Mouse (Mus musculus) CD4-positive, CD25-positive, alpha-beta regulatory T cell, adult 2 months (primary cell): ENCODE measurements at regions not wholly inside any gene's neighbourhood (a gene's known extent, or its start where the extent isn't known, plus 50 kb on each side); places are given as distances from the start of the nearest gene placed in this dataset.

Experiments used
- DNase-seq: peaks from one replicate; pipeline ENCODE4 v3.0.0-alpha.2; 2012; ENCODE audit warnings: low read depth, low spot score

DNA sequence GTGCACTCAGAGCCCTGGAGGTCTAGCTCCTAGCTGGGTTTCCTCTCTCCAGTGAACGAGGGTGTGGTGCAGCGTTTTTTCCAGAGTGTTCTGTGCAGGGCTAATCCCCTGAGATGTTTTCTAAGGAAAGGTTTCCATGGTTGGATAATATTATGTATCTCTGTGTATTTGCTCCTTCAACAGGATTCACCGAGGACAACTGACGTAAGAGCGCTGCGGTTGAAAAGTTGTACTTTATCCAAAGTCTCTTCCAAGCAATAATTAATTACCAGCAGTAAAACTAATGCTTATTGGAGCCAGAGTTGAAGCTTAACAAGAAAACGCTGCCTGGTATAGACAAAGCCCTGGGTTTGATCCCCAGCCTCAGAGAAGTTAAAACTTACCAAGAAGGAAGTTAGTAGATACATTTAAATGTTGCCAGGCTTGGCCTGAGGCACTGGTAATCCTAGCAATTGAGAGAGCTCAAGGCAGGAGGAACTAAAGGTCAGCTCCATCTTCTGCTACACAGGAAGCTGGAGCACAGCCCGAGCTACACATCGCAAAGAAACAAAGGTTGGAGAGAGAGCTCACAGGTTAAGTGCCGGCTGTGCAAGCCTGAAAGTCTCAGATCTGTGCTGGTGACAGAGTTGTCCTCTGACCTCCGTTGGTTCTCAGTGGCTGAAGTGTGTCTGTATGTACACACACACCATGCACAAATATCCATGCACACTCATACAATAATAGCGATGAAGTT lies 51.2 kb upstream of the Rap1b start:
- DNase-seq, result no peak

DNA sequence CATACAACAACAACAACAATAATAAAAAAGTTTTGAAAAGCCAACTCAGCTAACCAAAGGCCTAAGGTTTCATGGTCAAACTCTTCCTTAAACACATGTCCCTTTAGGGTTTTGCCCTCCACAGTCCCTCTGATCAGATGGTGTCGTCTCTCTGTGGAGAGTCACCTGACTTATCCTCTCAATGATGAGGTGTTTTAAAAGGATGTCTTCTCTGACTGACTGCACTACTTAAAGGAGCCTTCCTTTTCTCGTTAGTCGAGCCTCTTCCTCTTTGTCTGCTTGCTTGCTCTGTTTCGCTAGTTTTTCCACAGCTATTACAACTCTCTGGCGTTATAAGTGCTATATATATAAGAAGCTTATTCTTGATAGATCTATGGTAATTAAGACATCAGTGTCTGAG lies 51.9 kb upstream of the Rap1b start:
- DNase-seq, result peak; percentile 42

DNA sequence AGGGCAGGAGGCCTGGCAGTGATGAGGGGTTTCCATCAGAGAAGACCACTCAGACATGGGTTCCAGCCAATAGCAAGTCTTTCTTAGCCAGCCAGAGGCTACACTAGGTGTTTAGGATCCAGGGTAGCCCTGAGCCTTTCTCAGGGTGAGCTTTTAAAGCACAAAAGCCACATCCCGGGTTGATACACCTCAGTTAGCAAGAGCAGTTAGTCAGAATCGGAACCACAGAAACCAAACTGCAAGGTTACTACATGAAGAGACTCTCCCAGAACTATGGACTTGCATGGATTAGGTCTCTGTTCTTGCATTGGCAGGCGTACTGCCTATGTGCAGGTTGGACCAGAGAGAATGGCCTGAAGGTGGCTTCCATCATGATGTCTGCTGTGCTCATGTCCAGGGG lies 52.6 kb upstream of the Rap1b start:
- DNase-seq, result peak; percentile 42

DNA sequence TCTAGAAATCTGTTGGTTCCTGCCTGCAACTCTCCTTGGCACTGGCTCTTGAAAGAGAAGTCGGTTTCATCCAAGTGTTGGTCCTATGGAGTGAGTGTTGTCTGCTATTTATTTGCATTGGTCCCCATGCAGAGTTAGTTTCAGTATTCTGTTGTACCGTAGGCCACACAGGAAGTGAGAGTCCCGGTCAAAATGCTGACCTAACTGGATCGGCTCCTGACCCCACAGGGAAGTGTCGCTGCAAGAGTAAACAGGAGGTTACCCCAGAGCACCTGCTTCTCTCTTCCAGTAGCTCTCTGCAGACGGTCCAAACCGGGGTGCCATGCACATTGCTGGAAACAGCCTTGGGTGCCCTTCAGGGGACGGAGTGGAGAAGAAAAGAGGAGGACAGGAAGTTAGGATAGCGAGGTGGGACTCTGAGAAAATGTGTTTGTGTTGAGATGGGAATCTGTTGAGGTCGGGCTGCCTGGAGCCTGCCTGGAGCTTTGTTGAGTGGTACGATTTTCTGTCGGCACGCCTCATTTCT lies 53.6 kb upstream of the Rap1b start:
- peak; percentile 14 for DNase-seq

DNA sequence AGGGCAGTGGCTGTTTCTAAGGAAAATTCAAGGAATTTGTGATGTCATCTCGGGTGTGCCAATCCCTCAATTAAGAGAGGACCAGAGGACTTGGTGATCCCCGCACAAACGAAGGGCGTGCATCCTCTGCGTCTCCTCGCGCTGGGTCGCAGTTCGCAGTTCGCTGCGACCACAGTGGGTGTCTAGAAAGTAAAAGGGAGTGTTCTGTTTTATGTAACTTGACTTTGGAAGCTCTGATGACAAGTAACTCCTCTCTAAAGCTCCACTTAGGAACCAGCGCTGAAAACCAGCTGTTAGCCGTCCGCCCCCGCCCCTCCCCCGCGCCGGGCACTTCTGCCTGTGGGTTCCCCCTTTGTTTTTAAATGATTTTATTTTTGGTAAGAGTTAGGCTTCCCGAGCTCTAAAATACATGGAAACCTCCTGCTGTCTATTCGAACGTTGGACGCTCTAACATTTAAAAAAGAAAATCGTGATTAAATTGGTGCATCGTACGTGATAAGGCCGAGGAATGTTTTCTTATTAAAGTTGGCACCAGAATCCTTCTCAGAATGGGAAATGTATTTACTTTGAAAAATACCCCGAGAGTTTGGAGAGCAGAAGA lies 59.9 kb upstream of the Rap1b start:
- peak; percentile 47 for DNase-seq

DNA sequence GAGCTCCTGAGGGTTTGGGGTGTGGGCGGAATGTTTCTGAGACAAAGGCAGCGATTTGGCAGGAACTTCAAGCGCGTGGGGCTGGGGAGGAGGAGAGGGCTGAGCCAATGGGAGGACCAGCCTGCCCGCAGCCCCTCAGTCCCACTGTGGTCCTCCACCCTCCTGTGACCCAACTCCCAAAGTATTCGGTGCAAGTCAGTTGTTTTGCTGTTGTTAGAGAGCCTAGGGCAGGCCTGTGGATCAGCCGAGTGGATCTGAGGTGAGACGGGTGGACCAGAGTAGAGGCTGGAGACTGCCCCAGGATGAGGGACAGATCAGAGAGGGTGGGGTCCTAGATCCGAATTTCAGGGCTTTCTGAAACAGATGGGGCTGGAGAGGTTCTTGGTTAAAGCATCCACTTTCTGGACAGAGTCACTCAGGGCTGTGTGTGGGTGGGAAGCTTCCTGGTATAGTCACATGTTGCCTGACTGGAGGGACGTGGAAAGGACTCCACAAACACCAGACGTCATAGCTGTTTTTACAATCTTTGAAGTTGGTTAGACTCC lies 60.5 kb upstream of the Rap1b start:
- DNase-seq, result peak; percentile 84

DNA sequence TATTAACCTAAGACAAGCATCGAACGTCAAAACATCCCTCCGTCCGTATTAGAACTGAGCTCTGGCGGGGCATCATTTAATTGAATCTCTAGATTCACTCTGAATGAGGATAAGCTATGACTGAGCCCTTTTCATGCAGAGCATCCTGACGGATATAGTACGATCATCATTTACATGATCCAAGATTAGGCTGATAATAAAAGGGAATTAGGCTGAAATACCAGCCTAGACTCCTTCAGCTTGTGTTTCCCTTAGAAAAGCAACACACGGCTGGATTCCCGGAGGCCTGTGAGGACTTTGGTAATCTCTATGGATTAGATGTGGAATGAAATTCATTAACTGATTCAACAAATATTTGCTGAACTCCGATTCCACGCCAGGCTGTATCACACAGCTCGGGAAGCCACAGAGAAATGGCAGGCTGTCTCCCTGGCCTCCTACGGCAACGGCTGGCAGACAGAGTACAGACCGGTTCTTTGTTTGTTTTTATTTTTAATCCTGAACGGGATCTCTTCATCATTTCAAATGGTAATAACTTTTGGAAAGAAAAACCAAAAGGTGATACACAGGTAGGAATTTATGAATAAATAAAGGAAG lies 62.3 kb upstream of the Rap1b start:
- DNase-seq, result no peak

DNA sequence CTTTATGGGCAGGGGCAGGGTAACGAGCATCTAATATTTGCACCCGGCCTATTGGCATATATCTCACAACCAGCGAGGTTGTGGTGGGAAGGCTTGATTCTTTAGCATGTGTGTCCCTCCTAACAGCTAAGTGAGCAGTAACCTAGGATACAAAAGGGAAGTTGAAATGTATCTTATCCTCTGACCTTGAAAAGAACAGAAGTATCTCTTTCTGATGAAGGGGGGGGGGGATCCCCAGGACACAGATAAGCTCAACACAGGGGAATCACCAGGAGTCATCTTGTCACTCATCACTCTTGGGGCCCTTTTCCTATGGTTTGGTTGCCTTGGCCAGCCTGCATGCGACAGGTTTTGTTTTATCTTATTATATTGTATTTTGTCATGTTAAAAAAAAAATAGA lies 63.3 kb upstream of the Rap1b start:
- peak; percentile 63 for DNase-seq

DNA sequence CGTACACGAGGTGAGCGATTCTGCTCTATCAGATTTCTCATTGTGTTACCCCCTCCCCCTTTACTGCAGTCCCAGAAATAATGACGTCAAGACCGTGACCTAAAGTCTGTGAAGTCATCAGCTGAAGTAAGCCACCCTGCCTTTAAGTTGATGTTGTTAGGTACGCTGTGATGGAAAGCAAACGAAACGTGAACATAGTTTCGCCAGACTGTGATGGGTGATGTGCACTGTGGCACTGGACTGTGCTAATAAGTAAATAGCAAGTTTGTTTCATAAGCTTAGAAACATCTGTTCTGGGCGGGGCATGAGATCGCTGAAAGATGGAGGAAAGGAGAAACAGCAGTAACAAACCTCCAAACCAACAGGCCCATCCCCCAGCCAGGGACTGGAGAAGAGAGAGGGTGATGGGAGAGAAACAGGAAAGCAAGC lies 64.0 kb upstream of the Rap1b start:
- DNase-seq, result peak; percentile 79

DNA sequence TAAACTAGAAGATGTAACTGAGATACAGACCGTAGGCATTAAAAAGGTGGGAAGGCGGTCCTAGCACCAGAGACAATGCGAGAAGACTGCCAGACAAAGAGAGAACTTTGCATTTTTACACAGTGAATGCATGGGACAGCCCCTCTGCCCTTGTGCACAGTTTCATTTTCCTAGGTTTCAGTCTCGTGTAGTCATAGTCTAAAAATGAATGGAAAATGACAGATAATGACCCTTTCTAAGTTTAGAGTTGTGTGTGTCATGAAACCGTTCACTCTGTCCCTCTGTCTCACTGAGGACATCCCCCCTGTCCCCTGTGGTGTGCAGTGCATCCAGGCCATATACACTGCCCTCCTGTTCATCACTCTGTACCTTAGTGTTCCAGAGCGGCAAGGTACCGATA lies 64.6 kb upstream of the Rap1b start:
- peak; percentile 75 for DNase-seq

DNA sequence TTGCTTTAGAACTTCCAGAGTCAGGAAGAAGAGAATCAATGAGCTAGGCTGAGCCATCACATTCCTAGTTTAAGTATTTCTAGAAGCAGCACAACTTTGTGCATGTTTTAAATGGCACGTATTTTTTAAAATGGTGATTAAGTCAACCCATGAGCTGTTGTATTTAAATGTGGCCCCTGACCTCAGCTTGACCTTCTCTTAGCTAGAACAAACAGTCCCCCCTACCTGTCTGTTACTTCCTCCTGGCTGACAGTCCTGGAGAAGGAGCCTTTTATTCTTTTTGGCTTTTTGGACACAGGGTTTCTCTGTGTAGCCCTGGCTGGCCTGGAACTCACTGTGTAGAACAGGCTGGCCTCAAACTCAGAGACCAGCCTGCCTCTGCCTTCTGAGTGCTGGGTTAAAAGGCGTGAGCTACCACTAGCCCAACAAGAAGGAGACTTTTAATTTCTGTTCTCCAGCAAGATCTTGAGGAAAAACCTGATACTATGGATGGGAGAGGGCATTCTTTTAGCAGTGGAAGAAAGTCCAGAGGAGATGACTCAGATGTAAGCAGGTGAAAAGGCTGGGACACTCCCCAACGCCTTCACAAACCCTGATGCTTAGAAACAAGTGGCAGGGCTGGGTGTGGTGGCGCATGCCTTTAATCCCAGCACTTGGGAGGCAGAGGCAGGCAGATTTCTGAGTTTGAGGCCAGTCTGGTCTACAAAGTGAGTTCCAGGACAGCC lies 69.3 kb upstream of the Rap1b start:
- DNase-seq, result peak; percentile 20

DNA sequence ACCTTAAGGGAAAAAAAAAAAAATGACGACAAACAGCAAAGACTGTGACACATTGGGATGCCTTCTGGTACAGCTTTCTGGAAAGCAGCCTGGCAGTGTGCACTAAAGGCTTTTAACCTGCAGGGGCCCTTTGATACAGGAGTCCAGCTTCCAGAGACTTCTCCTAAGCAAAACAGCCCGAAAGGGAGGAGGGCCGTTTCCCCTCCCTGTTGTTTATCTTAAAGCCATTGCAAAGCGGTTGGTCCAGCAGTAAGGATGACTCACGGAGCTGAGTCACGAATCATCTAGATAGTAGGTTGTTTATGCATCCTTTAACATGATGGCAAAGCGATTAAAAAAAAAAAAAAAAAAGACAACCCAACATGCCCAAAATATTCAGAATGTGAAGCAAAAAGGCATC lies 70.4 kb upstream of the Rap1b start:
- peak; percentile 56 for DNase-seq

DNA sequence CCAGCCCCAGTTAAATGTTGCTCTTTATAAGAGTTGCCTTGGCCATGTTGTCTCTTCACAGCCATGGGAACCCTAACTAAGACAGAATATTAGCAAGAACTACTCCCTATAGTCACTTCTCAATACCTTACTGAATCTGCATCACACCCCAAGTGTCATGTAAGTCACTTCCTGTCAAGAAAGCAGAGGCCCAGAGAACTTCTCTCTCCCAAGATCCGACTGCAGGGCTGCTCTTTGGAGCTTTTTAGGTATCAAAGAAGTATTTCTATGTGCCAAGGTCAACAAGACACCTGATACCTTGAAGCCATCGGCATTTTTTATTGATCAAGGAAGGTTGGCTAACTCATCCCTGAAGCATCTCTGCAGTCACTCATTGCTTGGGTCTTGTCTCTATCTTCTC lies 72.0 kb upstream of the Rap1b start:
- peak; percentile 55 for DNase-seq

DNA sequence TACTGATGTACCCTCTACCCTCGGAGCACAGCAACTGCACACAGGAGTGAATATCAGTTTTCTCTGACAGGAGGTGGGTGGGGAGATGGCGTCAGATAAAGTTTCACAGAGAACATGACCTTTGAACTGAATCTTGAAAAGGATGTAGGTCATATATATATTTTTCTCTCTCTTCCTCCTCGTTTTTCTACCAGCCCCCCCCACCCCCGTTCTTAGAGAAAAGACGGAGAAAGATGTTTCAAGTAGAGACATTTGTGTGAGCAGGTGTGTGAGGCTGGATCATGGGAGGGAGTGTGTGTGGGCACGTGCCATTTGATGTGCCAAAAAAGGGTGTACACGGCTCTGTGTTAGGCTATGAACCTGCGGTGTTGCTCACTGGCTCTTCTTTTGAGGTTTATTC lies 72.8 kb upstream of the Rap1b start:
- peak; percentile 84 for DNase-seq

DNA sequence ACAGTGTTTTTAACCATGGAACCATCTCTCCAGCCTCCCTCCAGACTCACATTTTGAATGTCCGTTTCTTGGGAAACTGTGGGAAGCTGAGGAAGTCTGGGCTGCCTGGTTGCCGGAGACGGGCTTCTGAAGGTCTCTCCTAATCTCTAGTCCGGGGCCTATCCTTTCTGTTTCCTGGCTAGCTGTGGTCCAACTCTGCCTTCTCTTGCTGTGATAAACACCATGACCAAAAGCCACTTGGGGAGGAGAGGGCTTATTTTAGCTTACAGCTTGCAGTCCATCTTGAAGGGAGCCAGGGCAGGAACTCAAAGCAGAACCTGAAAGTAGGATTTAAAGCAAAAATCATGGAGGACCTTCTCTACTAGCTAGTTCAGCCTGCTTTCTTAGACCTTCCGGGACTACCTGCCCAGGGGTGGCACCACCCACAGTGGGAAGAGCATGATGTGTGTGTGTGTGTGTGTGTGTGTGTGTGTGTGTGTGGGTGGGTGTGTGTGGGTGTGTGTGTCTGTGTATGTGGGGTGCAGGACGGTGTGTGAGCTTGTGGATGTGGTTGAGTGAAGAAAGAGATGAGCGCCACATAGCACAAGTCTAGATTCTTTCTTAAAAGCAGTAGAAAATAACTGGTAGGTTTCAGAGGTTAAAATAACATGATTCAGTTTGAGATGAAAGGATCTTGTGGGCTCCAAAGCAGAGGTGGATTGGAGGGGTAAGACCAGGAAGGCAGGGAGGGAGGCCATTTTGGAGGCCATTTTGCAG lies 73.5 kb upstream of the Rap1b start:
- peak; percentile 64 for DNase-seq

DNA sequence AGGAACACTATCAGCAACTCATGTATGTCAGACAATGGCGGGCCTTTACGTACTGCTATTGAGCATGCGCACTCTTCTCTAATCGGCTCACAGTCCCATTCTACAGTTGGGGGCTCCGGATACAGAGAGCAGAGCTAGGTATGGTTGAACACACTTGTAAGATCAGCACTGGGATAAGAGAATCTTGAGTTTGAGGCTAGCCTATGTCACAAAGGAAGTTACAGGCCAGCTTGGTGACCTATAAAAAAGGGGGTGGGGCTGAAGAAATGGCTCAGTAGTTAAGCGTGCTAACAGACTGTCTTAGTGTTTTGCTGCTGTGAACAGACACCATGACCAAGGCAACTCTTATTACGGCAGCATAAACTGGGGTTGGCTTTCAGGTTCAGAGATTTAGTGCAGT lies 79.4 kb upstream of the Rap1b start:
- peak; percentile 24 for DNase-seq

DNA sequence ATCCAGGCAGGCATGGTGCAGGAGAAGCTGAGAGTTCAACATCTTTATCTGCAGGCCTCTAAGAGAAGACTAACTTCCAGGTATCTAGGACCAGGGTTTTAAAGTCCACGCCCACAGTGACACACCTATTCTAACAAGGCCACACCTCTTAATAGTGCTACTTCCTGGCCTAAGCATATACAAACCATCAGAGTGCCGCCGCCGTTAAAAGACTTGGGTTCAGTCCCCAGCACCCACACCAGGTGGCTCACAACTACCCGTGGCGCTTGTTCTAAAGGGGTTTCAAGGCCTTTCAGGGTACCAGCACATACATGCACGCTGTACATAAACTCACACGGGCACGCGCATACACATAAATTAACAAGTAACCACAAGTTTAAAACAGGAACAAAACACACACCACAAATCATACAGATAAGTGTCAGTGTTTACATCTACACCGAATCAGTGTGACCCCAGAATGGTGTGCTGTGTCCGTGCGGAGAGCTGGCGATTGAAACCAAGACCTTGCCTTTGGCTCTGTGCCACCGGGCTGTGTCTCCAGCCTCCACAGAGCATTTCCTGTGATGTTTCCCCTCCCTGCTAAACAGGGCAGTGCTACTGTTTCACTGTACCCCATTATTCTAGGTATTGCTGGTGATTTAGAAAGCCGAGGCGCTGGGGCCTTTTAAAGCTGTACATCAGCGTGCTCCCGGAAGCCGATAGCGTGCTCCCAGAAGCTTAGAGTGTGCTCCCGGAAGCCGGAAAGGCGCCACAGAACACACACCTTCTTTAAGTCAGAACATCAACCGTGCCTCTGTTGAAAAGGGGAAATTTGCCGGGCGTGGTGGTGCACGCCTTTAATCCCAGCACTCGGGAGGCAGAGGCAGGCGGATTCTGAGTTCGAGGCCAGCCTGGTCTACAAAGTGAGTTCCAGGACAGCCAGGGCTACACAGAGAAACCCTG lies 80.0 kb upstream of the Rap1b start:
- peak; percentile 74 for DNase-seq

DNA sequence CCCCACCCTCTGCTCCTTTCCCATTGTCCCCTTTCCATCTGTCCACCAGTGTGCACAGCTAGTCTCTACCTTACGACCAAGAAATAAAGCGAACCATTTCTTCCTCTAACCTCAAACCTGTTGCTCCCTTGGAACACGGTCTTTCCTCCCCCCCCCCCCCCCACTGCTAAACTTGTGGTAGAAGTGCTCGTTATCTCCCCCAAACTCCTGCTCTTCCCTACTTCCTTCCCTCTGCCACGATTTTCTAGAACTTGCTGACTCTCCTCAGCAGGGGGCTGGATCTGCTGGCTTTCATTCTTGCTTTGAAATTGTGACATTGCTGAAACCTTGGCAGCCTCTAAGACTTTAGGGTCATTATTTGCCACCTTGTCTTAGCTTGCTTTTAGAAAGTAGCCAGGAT lies 83.2 kb upstream of the Rap1b start:
- DNase-seq, result no peak

DNA sequence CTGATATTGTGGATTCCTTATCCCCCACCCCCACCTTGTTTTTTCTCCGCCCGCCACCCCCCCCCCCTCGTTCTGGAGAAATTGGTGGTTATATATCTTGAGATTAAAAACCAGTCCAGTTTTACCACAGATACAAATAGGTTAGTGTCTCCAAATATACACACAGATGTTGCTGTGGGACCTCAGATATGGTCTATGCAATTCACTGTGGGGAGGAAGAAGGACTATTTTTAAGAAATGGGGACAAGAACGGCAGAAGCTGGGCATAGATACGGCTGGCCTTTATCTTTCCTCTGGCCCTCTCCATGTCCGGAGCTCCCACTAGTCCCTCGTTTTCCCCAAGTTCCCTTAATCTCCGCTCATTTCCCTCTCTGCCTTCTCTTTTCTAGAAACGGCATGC lies 89.0 kb upstream of the Rap1b start:
- DNase-seq, result no peak

DNA sequence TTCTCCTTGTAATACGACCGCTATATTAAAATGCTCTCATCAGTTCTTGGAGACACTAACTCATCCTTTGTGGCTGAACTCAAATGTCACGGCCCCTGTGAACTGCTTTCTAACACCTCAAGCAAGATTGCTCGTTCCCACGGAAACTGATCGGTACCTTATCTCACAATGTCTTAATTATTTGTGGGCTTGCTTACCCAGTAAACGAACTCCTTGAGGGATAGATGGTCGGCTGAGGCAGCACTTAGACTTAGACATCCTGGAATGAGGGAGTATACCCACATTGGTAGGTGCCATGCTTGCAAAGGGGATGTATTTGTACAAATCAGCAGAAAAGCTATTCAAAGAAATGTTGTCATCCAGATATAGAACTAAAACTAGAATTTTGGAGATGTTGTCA lies 92.9 kb upstream of the Rap1b start:
- DNase-seq, result peak; percentile 34
